Mouse (Mus musculus): ENCODE results near the gene Opa1. TPM values are rescaled to one million over a fixed set of nuclear protein-coding genes. Genes with fewer than 3 reads are reported as not detected.

Opa1 gene
- polyA plus RNA-seq (2012; ENCODE audit: low replicate concordance): 9.2 and 29.9 TPM in 2 replicates

DNA sequence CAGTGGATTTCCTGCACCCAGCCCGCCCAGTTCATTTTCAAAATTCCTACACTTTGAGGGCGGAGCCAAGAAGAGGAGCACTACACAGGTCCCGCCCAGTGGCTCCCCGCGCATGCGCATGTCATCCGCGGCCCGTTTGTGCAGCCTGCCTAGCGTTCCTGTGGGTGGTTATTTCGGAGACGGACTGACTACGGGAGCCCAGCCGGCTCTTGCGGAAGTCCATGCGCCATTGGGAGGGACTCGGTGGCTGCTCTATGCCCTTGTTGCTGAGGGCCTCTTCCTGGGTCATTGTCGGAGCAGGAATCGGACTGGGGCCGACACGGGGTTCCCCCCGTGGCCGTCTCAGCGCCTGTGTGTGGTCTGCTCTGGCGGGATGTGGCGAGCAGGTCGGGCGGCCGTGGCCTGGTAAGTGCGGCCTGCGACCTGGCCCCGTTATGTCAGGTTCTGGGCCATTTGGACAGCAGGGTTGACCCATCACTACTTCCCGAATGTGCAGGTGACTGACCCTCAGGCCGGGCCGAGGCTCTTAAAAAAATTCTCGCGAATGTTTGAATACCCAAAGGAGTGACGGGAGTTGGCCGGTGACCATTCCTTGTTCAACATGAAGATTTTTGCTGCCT is at the start of gene Opa1:
Opa1 (plus strand) TSS at position 168 of the 620 bp plus-strand sequence.

DNA sequence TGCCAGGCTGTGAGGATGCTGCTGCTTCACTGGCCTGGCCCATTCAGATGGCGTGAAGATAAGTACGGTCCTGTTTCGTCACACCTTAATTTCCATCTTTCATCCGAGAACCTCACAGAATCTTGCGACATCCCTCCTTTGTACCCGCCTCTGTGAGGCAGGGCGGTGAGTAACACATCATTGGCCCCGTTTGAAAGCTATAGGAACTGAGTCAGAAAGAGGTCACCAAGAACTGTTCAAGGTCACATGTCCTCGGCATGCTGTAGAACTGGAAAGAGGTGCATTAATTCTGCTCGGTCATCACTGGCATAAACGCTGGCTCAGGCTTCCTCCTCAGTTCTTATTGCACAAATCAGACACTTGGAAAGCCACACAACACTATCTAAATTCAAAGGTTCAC is 34.3 kb upstream of the Opa1 start, which contains the start of gene Atp13a4:
Atp13a4 (minus strand) TSS at position 36 of the 400 bp plus-strand sequence.

Other genes with a start within 250 kb of the Opa1 start
- gene Atp13a5, start 200.6 kb upstream of the Opa1 start, polyA plus RNA-seq (2012; ENCODE audit: low replicate concordance): not detected in 2 replicates
- not detected in 2 replicates for gene Atp13a4, start 34.5 kb upstream of the Opa1 start, polyA plus RNA-seq (2012; ENCODE audit: low replicate concordance)

Measured in leukemia stem cell, adult 10-12 weeks (primary cell).